In genomic region chr7:132753518-132754388, GRCm38 (mm10) we compare ENCODE assay signal across 10 mouse cellular contexts. TPM values are rescaled to one million over a fixed set of nuclear protein-coding genes. Genes with fewer than 3 reads are reported as not detected.
DNase-seq lines count a peak whose midpoint lies in the region; ATAC-seq lines count a peak whose summit lies in the region.
"Had no signal": no experiment of that assay in that cellular context is flagged by ENCODE, and none has a peak within 500 bp of the region (broad histone marks: within the 10 kb centered on the region; RNA-seq: fewer than 3 reads in every experiment).

No protein-coding gene starts in this region.

- peaks cover 16% of the 10 kb centered on the region for H3K4me1 ChIP-seq in forebrain, embryonic 16.5 days (replicated peaks; ENCODE audit: control insufficient read depth, insufficient read depth, low read length)
- peaks cover 27% of the 10 kb centered on the region for H3K4me1 ChIP-seq in limb, embryonic 15.5 days

- no peaks in the 10 kb centered on the region for H3K27me3 ChIP-seq in forebrain, embryonic 16.5 days (replicated peaks; ENCODE audit: control insufficient read depth, insufficient read depth, low read length)
- H3K27me3 ChIP-seq in limb, embryonic 15.5 days: no peaks in the 10 kb centered on the region
- H3K27me3 ChIP-seq: neural tube, embryonic 12.5 days had no signal

- WGBS in forebrain, embryonic 16.5 days: 60% methylated on average over 4 of the region's 4 CpGs
- WGBS in limb, embryonic 15.5 days: 32% methylated on average over 4 of the region's 4 CpGs

- no peaks in the 10 kb centered on the region for H3K36me3 ChIP-seq in forebrain, embryonic 16.5 days (ENCODE audit: control insufficient read depth, insufficient read depth)
- H3K36me3 ChIP-seq in limb, embryonic 15.5 days: peaks cover 26% of the 10 kb centered on the region

- no peaks in the 10 kb centered on the region for H3K9me3 ChIP-seq in forebrain, embryonic 16.5 days (ENCODE audit: control insufficient read depth, low read length)
- H3K9me3 ChIP-seq in limb, embryonic 15.5 days: no peaks in the 10 kb centered on the region
- H3K9me3 ChIP-seq: neural tube, embryonic 12.5 days had no signal

- no peak overlapping the region for H3K4me2 ChIP-seq in forebrain, embryonic 16.5 days (ENCODE audit: low read length)
- H3K4me2 ChIP-seq in limb, embryonic 15.5 days: no peak overlapping the region
- H3K4me2 ChIP-seq: neural tube, embryonic 12.5 days had no signal

- H3K27ac ChIP-seq in forebrain, embryonic 16.5 days (ENCODE audit: low read length): no peak overlapping the region
- H3K27ac ChIP-seq in limb, embryonic 15.5 days: peak overlapping the region; percentile 81
- H3K27ac ChIP-seq: neural tube, embryonic 12.5 days had no signal

- H3K4me3 ChIP-seq in forebrain, embryonic 16.5 days (replicated peaks; ENCODE audit: low read length): no peak overlapping the region
- no peak overlapping the region for H3K4me3 ChIP-seq in limb, embryonic 15.5 days
- H3K4me3 ChIP-seq: neural tube, embryonic 12.5 days had no signal

- peak; percentile 95 for DNase-seq in heart, adult 11 months
- no peak for DNase-seq in heart, postnatal 10 days
- DNase-seq in brain, adult 2 months (ENCODE audit: low read depth, low spot score): peak; percentile 69
- DNase-seq in adrenal gland, adult 18-20 months (ENCODE audit: low spot score in 2 of 2): no peak
- no peak for DNase-seq in adrenal gland, adult 2 months
- DNase-seq: kidney, adult 9 months had no signal

- no peak overlapping the region for H3K9ac ChIP-seq in forebrain, embryonic 16.5 days (replicated peaks; ENCODE audit: low read depth, low read length)
- no peak overlapping the region for H3K9ac ChIP-seq in limb, embryonic 15.5 days
- H3K9ac ChIP-seq: neural tube, embryonic 12.5 days had no signal

- ATAC-seq in forebrain, embryonic 16.5 days: peak; percentile 52; the same call in 1 of the 2 replicates
- ATAC-seq in limb, embryonic 15.5 days (ENCODE audit: insufficient number of reproducible peaks, low FRiP score, low TSS enrichment, low read depth): peak; percentile 66
- no peak for ATAC-seq in megakaryocyte, adult 5-6 weeks (ENCODE audit: poor library complexity, severe bottlenecking)

- intact Hi-C loops in heart, postnatal 10 days (cut with DNase I): no loop called here

RNA-seq across cellular contexts. Expression of gene Fam53b, which starts 59.9 kb away (rescaled TPM):
- total RNA-seq in heart, postnatal 10 days (2021): 10 to 100 TPM; 35.5 to 46.0 TPM
- polyA plus RNA-seq in forebrain, embryonic 16.5 days (2015; fragmentation: Nextera tagmentation; extraction: Ambion mirVana): 27.3 and 29.2 TPM in 2 replicates
- 18.5 and 20.2 TPM in 2 replicates for polyA plus RNA-seq in limb, embryonic 15.5 days (2015; fragmentation: Nextera tagmentation; extraction: Ambion mirVana)
- 21.7 and 26.3 TPM in 2 replicates for total RNA-seq in megakaryocyte, adult 5-6 weeks (2015)
- total RNA-seq in megakaryocyte, adult 5-6 weeks (2017): 11.3 and 18.9 TPM in 2 replicates
- total RNA-seq in adrenal gland, adult 18-20 months (2021): 10 to 100 TPM; 41.2 to 71.7 TPM
- total RNA-seq in adrenal gland, adult 2 months (2021): 10 to 100 TPM; 61.1 to 69.5 TPM
- 97.5 and 140 TPM in 2 replicates for polyA plus RNA-seq in adrenal gland, adult 2 months (2012; rRNA removed)

Comparison
In these comparisons a context has a peak if more than half of its experiments do, and no peak if none do; other contexts are left out.
1. DNase-seq: peak in heart, adult 11 months (single experiment) and brain, adult 2 months (single experiment); none in heart, postnatal 10 days (0 of 2), adrenal gland, adult 18-20 months (0 of 2) and adrenal gland, adult 2 months (single experiment).